Mouse (Mus musculus) urinary bladder, adult 2 months (tissue): ENCODE results near the gene Anxa3. TPM values are rescaled to one million over a fixed set of nuclear protein-coding genes. Genes with fewer than 3 reads are reported as not detected.

Source experiments
- DNase-seq: peaks from one replicate; pipeline ENCODE4 v3.0.0; 2022; ENCODE audit warnings: low spot score
- polyA plus RNA-seq: library from polyadenylated mRNA; depleted of rRNA; stranded (reverse); fragments of >200 nt; gene quantifications from 2 replicates; pipeline ENCODE4 v1.2.3, GENCODE M21; 2012; rRNA removed

Anxa3 gene
- polyA plus RNA-seq: 108 and 175 TPM in 2 replicates

- DNase-seq: peak; percentile 32
Observed at GRCm38 (mm10) chr5:96792936-96793718, at the start of gene Anxa3. Gene Anxa3 (plus strand): TSS chr5:96793339.

GRCm38 (mm10) chr5:96747195-96747984 lies 45.7 kb upstream of the Anxa3 start:
- DNase-seq: no peak

- no peak for DNase-seq
Observed at GRCm38 (mm10) chr5:96757615-96758014, 35.5 kb upstream of the Anxa3 start.

- no peak for DNase-seq
Observed at GRCm38 (mm10) chr5:96762021-96762420, 31.1 kb upstream of the Anxa3 start.

GRCm38 (mm10) chr5:96768846-96769471 lies 24.2 kb upstream of the Anxa3 start:
- peak; percentile 31 for DNase-seq

- no peak for DNase-seq
Observed at GRCm38 (mm10) chr5:96783506-96784288, 9.4 kb upstream of the Anxa3 start.

- no peak for DNase-seq
Observed at GRCm38 (mm10) chr5:96785096-96785495, 8.0 kb upstream of the Anxa3 start.

GRCm38 (mm10) chr5:96792422-96792821 lies 717 bp upstream of the Anxa3 start:
- DNase-seq: no peak

GRCm38 (mm10) chr5:96793953-96794635 lies 955 bp downstream of the Anxa3 start:
- no peak for DNase-seq

- DNase-seq: no peak
Observed at GRCm38 (mm10) chr5:96795752-96796151, 2.6 kb downstream of the Anxa3 start.

GRCm38 (mm10) chr5:96797465-96797864 lies 4.3 kb downstream of the Anxa3 start:
- no peak for DNase-seq

GRCm38 (mm10) chr5:96799165-96799564 lies 6.0 kb downstream of the Anxa3 start:
- DNase-seq: no peak

- DNase-seq: no peak
Observed at GRCm38 (mm10) chr5:96799969-96800368, 6.8 kb downstream of the Anxa3 start.

- DNase-seq: no peak
Observed at GRCm38 (mm10) chr5:96802185-96802584, 9.0 kb downstream of the Anxa3 start.

GRCm38 (mm10) chr5:96803091-96803490 lies 10.0 kb downstream of the Anxa3 start:
- no peak for DNase-seq

GRCm38 (mm10) chr5:96804304-96804703 lies 11.2 kb downstream of the Anxa3 start:
- DNase-seq: no peak

- DNase-seq: no peak
Observed at GRCm38 (mm10) chr5:96804813-96805212, 11.7 kb downstream of the Anxa3 start.

GRCm38 (mm10) chr5:96810620-96811019 lies 17.5 kb downstream of the Anxa3 start:
- no peak for DNase-seq

- no peak for DNase-seq
Observed at GRCm38 (mm10) chr5:96824769-96825327, 31.7 kb downstream of the Anxa3 start.

GRCm38 (mm10) chr5:96827176-96827575 lies 34.0 kb downstream of the Anxa3 start:
- no peak for DNase-seq

- no peak for DNase-seq
Observed at GRCm38 (mm10) chr5:96834338-96834737, 41.2 kb downstream of the Anxa3 start.
